21 mouse cellular contexts compared by ENCODE assay signal in genomic region chr4:139689627-139690269, GRCm38 (mm10). TPM values are rescaled to one million over a fixed set of nuclear protein-coding genes. Genes with fewer than 3 reads are reported as not detected.
DNase-seq lines count a peak whose midpoint lies in the region; ATAC-seq lines count a peak whose summit lies in the region.
"Had no signal": no experiment of that assay in that cellular context is flagged by ENCODE, and none has a peak within 500 bp of the region (broad histone marks: within the 10 kb centered on the region; RNA-seq: fewer than 3 reads in every experiment).

No protein-coding gene starts in this region.

- no peak overlapping the region for H3K27ac ChIP-seq in midbrain, embryonic 14.5 days (replicated peaks; ENCODE audit: low read depth, low read length)
- H3K27ac ChIP-seq in midbrain, embryonic 15.5 days, result no peak overlapping the region
- H3K27ac ChIP-seq in embryonic facial prominence, embryonic 15.5 days (replicated peaks), result no peak overlapping the region
- H3K27ac ChIP-seq: heart, embryonic 10.5 days; left cerebral cortex, adult 2 months; liver, embryonic 13.5 days had no signal

- H3K4me2 ChIP-seq in midbrain, embryonic 14.5 days (ENCODE audit: low read length), result no peak overlapping the region
- no peak overlapping the region for H3K4me2 ChIP-seq in midbrain, embryonic 15.5 days
- H3K4me2 ChIP-seq in embryonic facial prominence, embryonic 15.5 days (replicated peaks), result no peak overlapping the region
- H3K4me2 ChIP-seq: liver, embryonic 13.5 days had no signal

- no peak overlapping the region for H3K9ac ChIP-seq in midbrain, embryonic 14.5 days (replicated peaks; ENCODE audit: low read length)
- no peak overlapping the region for H3K9ac ChIP-seq in midbrain, embryonic 15.5 days
- no peak overlapping the region for H3K9ac ChIP-seq in embryonic facial prominence, embryonic 15.5 days
- H3K9ac ChIP-seq: liver, embryonic 13.5 days had no signal

- DNase-seq in gastrocnemius, postnatal 10 days, result peak; percentile 49
- DNase-seq in gastrocnemius, adult 8-10 months (ENCODE audit: low spot score in 2 of 2), result no peak
- DNase-seq in midbrain, embryonic 14.5 days, result peak; percentile 39
- peak; percentile 18 for DNase-seq in skeletal muscle tissue, adult 2 months (ENCODE audit: low read depth, low spot score)
- DNase-seq in left cerebral cortex, adult 9 months (ENCODE audit: low spot score in 2 of 2), result no peak
- DNase-seq in embryo, embryonic 9.5 days (ENCODE audit: extremely low spot score), result no peak
- DNase-seq: cerebellum, adult 9-10 months; kidney, adult 9 months; liver, embryonic 13.5 days had no signal

- no peaks in the 10 kb centered on the region for H3K27me3 ChIP-seq in midbrain, embryonic 14.5 days (ENCODE audit: control insufficient read depth, insufficient read depth, low read length)
- H3K27me3 ChIP-seq in midbrain, embryonic 15.5 days (replicated peaks), result peaks cover 5% of the 10 kb centered on the region; the same call in 1 of the 2 replicates
- H3K27me3 ChIP-seq in embryonic facial prominence, embryonic 15.5 days, result peaks cover 6% of the 10 kb centered on the region; the same call in 1 of the 2 replicates
- H3K27me3 ChIP-seq: liver, embryonic 13.5 days had no signal

- H3K4me1 ChIP-seq in midbrain, embryonic 14.5 days (ENCODE audit: control insufficient read depth, insufficient read depth, low read length), result no peaks in the 10 kb centered on the region; the same call in 1 of the 2 replicates
- H3K4me1 ChIP-seq in midbrain, embryonic 15.5 days, result 0 out of 2 replicates have a peak, but pooled peaks cover 7% of the 10 kb centered on the region
- peaks cover 15% of the 10 kb centered on the region for H3K4me1 ChIP-seq in embryonic facial prominence, embryonic 15.5 days
- H3K4me1 ChIP-seq: heart, embryonic 10.5 days; liver, embryonic 13.5 days had no signal

- no peaks in the 10 kb centered on the region for H3K36me3 ChIP-seq in midbrain, embryonic 14.5 days (ENCODE audit: control insufficient read depth, insufficient read depth, low read length)
- no peaks in the 10 kb centered on the region for H3K36me3 ChIP-seq in midbrain, embryonic 15.5 days (replicated peaks)
- H3K36me3 ChIP-seq in embryonic facial prominence, embryonic 15.5 days, result no peaks in the 10 kb centered on the region
- H3K36me3 ChIP-seq: heart, embryonic 10.5 days; liver, embryonic 13.5 days had no signal

- H3K9me3 ChIP-seq in midbrain, embryonic 14.5 days (ENCODE audit: control insufficient read depth, low read length), result no peaks in the 10 kb centered on the region
- no peaks in the 10 kb centered on the region for H3K9me3 ChIP-seq in midbrain, embryonic 15.5 days
- H3K9me3 ChIP-seq in embryonic facial prominence, embryonic 15.5 days (replicated peaks), result no peaks in the 10 kb centered on the region
- H3K9me3 ChIP-seq: heart, embryonic 10.5 days; liver, embryonic 13.5 days had no signal

- WGBS in midbrain, embryonic 14.5 days, result 29% methylated on average over 7 of the region's 7 CpGs
- WGBS in midbrain, embryonic 15.5 days, result 37% methylated on average over 7 of the region's 7 CpGs
- WGBS in embryonic facial prominence, embryonic 15.5 days, result 24% methylated on average over 7 of the region's 7 CpGs

- ATAC-seq in midbrain, embryonic 14.5 days (ENCODE audit: low FRiP score, low TSS enrichment), result no peak
- ATAC-seq in midbrain, embryonic 15.5 days (replicated peaks), result no peak
- peak; percentile 49; the same call in 1 of the 2 replicates for ATAC-seq in embryonic facial prominence, embryonic 15.5 days (ENCODE audit: insufficient number of reproducible peaks, low FRiP score, low TSS enrichment, low read depth)
- ATAC-seq: activated CD4-positive, CD25-positive, alpha-beta regulatory T cell, adult 4 months; inflammation-experienced regulatory T-cells, adult 6 months had no signal

- no peak overlapping the region for H3K4me3 ChIP-seq in midbrain, embryonic 14.5 days (replicated peaks; ENCODE audit: low read depth, low read length)
- no peak overlapping the region for H3K4me3 ChIP-seq in midbrain, embryonic 15.5 days
- H3K4me3 ChIP-seq in embryonic facial prominence, embryonic 15.5 days (replicated peaks), result no peak overlapping the region
- H3K4me3 ChIP-seq: heart, embryonic 10.5 days; left cerebral cortex, adult 2 months; liver, embryonic 13.5 days had no signal

RNA-seq across cellular contexts. Expression of gene Tas1r2, which starts 36.4 kb away (rescaled TPM):
- not detected for total RNA-seq in gastrocnemius, postnatal 10 days (2021)
- not detected for total RNA-seq in gastrocnemius, adult 8-10 months (2022)
- not detected in 2 replicates for polyA plus RNA-seq in midbrain, embryonic 14.5 days (2014; fragmentation: Nextera tagmentation; extraction: Ambion mirVana)
- not detected in 2 replicates for polyA plus RNA-seq in midbrain, embryonic 15.5 days (2015; fragmentation: Nextera tagmentation; extraction: Ambion mirVana)
- polyA plus RNA-seq in embryonic facial prominence, embryonic 15.5 days (2015; fragmentation: Nextera tagmentation; extraction: Ambion mirVana), result 0.07 TPM in 1 of 2 replicates, not detected in the other
- total RNA-seq: heart, postnatal 25 days; layer of hippocampus, adult 18-20 months; left cerebral cortex, adult 2 months; megakaryocyte, adult 5-6 weeks had no signal
- polyA plus RNA-seq: activated CD4-positive, CD25-positive, alpha-beta regulatory T cell, adult 4 months; heart, embryonic 10.5 days; inflammation-experienced regulatory T-cells, adult 6 months; liver, embryonic 13.5 days; lung, embryonic 16.5 days; spleen, adult 2 months; testis, adult 2 months had no signal

Comparison
In these comparisons a context has a peak if more than half of its experiments do, and no peak if none do; other contexts are left out.
1. DNase-seq: peak in gastrocnemius, postnatal 10 days (single experiment), midbrain, embryonic 14.5 days (single experiment) and skeletal muscle tissue, adult 2 months (single experiment); none in gastrocnemius, adult 8-10 months (0 of 2), left cerebral cortex, adult 9 months (0 of 2) and embryo, embryonic 9.5 days (single experiment).